Mouse (Mus musculus) mesoderm, embryonic 11.5 days (tissue): ENCODE results near the gene Hist1h3e.
"Not testable (repeated sequence)": the region's sequence is repeated elsewhere in the genome, so short reads cannot be mapped to it uniquely, and the experiment has no call there.

Source experiments
- DNase-seq: peaks from one replicate; pipeline ENCODE4 v3.0.0-alpha.2; 2012; ENCODE audit warnings: low read depth, low spot score

The Hist1h3e gene

GRCm38 (mm10) chr13:23561883-23562659 lies at the start of gene Hist1h3e:
Gene Hist1h3e (minus strand): TSS chr13:23562369.
- peak; percentile 98 for DNase-seq

GRCm38 (mm10) chr13:23611638-23612037 lies 49.5 kb upstream of the Hist1h3e start:
- DNase-seq, result no peak

- no peak for DNase-seq
These were observed 48.2 kb upstream of the Hist1h3e start for GRCm38 (mm10) chr13:23610393-23610792.

- no peak for DNase-seq
These were observed 47.7 kb upstream of the Hist1h3e start for GRCm38 (mm10) chr13:23609844-23610243.

- no peak for DNase-seq
These were observed 47.0 kb upstream of the Hist1h3e start for GRCm38 (mm10) chr13:23609209-23609608.

GRCm38 (mm10) chr13:23605052-23605451 lies 42.9 kb upstream of the Hist1h3e start:
- DNase-seq, result no peak

- no peak for DNase-seq
These were observed 42.3 kb upstream of the Hist1h3e start for GRCm38 (mm10) chr13:23604452-23604851.

- DNase-seq, result no peak
These were observed 41.1 kb upstream of the Hist1h3e start for GRCm38 (mm10) chr13:23603182-23603699.

GRCm38 (mm10) chr13:23597957-23598356 lies 35.8 kb upstream of the Hist1h3e start:
- peak; percentile 76 for DNase-seq

- DNase-seq, result no peak
These were observed 33.6 kb upstream of the Hist1h3e start for GRCm38 (mm10) chr13:23595622-23596372.

GRCm38 (mm10) chr13:23595185-23595584 lies 33.0 kb upstream of the Hist1h3e start:
- no peak for DNase-seq

- no peak for DNase-seq
These were observed 31.0 kb upstream of the Hist1h3e start for GRCm38 (mm10) chr13:23593051-23593770.

- DNase-seq, result no peak
These were observed 30.4 kb upstream of the Hist1h3e start for GRCm38 (mm10) chr13:23592614-23593013.

- DNase-seq, result not testable (repeated sequence)
These were observed 29.7 kb upstream of the Hist1h3e start for GRCm38 (mm10) chr13:23591886-23592285.

- no peak for DNase-seq
These were observed 29.0 kb upstream of the Hist1h3e start for GRCm38 (mm10) chr13:23591206-23591605.

- DNase-seq, result no peak
These were observed 24.7 kb upstream of the Hist1h3e start for GRCm38 (mm10) chr13:23586940-23587225.

- no peak for DNase-seq
These were observed 24.1 kb upstream of the Hist1h3e start for GRCm38 (mm10) chr13:23586099-23586939.

- DNase-seq, result peak; percentile 91
These were observed 23.4 kb upstream of the Hist1h3e start for GRCm38 (mm10) chr13:23585442-23586098.

GRCm38 (mm10) chr13:23585029-23585441 lies 22.9 kb upstream of the Hist1h3e start:
- peak; percentile 73 for DNase-seq

- no peak for DNase-seq
These were observed 22.2 kb upstream of the Hist1h3e start for GRCm38 (mm10) chr13:23584331-23584730.
